Mouse (Mus musculus) urinary bladder, adult 2 months (tissue): ENCODE measurements at regions not wholly inside any gene's neighbourhood (a gene's known extent, or its start where the extent isn't known, plus 50 kb on each side); places are given as distances from the start of the nearest gene placed in this dataset.
"Not testable (repeated sequence)": the region's sequence is repeated elsewhere in the genome, so short reads cannot be mapped to it uniquely, and the experiment has no call there.

ENCODE experiments used
- DNase-seq: peaks from one replicate; pipeline ENCODE4 v3.0.0; 2022; ENCODE audit warnings: low spot score

- DNase-seq: peak; percentile 36
These were observed 367.0 kb upstream of the Ywhaq start for GRCm38 (mm10) chr12:21784403-21784802.

GRCm38 (mm10) chr12:21778717-21779116, 361.3 kb upstream of the Ywhaq start:
- not testable (repeated sequence) for DNase-seq

GRCm38 (mm10) chr12:21778308-21778707, 360.9 kb upstream of the Ywhaq start:
- DNase-seq: peak; percentile 22

GRCm38 (mm10) chr12:21767717-21768116, 350.3 kb upstream of the Ywhaq start:
- not testable (repeated sequence) for DNase-seq
